Mouse (Mus musculus): ENCODE results near the gene Utrn.

Utrn gene

GRCm38 (mm10) chr10:12426866-12427265, 442.3 kb downstream of the Utrn start:
- no peak for DNase-seq (ENCODE audit: low spot score in 2 of 2)

- no peak for DNase-seq (ENCODE audit: low spot score in 2 of 2)
Observed at GRCm38 (mm10) chr10:12424944-12425343, 444.2 kb downstream of the Utrn start.

- no peak for DNase-seq (ENCODE audit: low spot score in 2 of 2)
Observed at GRCm38 (mm10) chr10:12423994-12424725, 445.0 kb downstream of the Utrn start.

GRCm38 (mm10) chr10:12414967-12415366, 454.2 kb downstream of the Utrn start:
- DNase-seq (ENCODE audit: low spot score in 2 of 2): no peak

- no peak for DNase-seq (ENCODE audit: low spot score in 2 of 2)
Observed at GRCm38 (mm10) chr10:12406338-12407110, 462.6 kb downstream of the Utrn start.

- no peak for DNase-seq (ENCODE audit: low spot score in 2 of 2)
Observed at GRCm38 (mm10) chr10:12399450-12399849, 469.7 kb downstream of the Utrn start.

GRCm38 (mm10) chr10:12380139-12380538, 489.0 kb downstream of the Utrn start:
- DNase-seq (ENCODE audit: low spot score in 2 of 2): no peak

- no peak for DNase-seq (ENCODE audit: low spot score in 2 of 2)
Observed at GRCm38 (mm10) chr10:12379123-12379522, 490.0 kb downstream of the Utrn start.

GRCm38 (mm10) chr10:12377727-12378126, 491.4 kb downstream of the Utrn start:
- DNase-seq (ENCODE audit: low spot score in 2 of 2): no peak

- no peak for DNase-seq (ENCODE audit: low spot score in 2 of 2)
Observed at GRCm38 (mm10) chr10:12376015-12376414, 493.1 kb downstream of the Utrn start.

- no peak for DNase-seq (ENCODE audit: low spot score in 2 of 2)
Observed at GRCm38 (mm10) chr10:12374741-12375140, 494.4 kb downstream of the Utrn start.

- peak in 1 of 2 experiments; percentile 7 for DNase-seq (ENCODE audit: low spot score in 2 of 2)
Observed at GRCm38 (mm10) chr10:12354556-12354955, 514.6 kb downstream of the Utrn start.

GRCm38 (mm10) chr10:12354106-12354505, 515.1 kb downstream of the Utrn start:
- no peak for DNase-seq (ENCODE audit: low spot score in 2 of 2)

GRCm38 (mm10) chr10:12339704-12340558, 529.2 kb downstream of the Utrn start:
- no peak for DNase-seq (ENCODE audit: low spot score in 2 of 2)

- DNase-seq (ENCODE audit: low spot score in 2 of 2): peak in 1 of 2 experiments; percentile 13
Observed at GRCm38 (mm10) chr10:12339005-12339703, 530.0 kb downstream of the Utrn start.

Measured in right cerebral cortex, adult 2 months (tissue).